Mouse (Mus musculus): Measurements from ENCODE around the gene Ihh. TPM values are rescaled to one million over a fixed set of nuclear protein-coding genes. Genes with fewer than 3 reads are reported as not detected.

Gene Ihh
- total RNA-seq (2023) = under 1 TPM; 0.59 to 0.64 TPM

GRCm38 (mm10) chr1:74951556-74952210, at the start of gene Ihh:
Gene Ihh, minus strand, starts transcription at chr1:74951672.

DNA sequence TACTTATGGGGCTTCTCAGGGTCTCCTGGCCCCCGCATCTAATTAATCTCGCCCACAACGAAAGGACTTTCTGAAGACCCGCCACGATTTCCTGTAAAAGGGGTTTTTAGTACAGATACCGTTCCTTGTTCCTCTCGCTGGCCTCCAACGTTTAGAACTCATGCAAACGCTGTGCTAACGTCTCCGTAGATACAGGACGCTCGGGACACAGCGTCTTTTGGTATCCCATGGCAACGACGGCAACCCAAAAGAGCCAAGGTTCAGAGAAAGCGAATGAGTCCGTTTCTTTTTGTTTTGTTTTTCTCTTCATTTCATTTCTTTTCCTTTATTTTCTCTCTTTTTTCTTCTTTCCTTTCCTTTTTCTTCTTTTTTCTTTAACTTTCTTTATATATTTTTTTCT, 16.1 kb downstream of the Ihh start, which contains the start of gene Cfap65:
Cfap65 (minus strand) TSS at position 198 of the 400 bp plus-strand sequence.

Other genes starting within 250 kb of the Ihh start
- 1 to 10 TPM in 1 of 2 experiments, under 1 TPM in 1; 0.53 to 1.4 TPM for gene Cyp27a1, start 238.1 kb downstream of the Ihh start, total RNA-seq (2023)
- gene Prkag3, start 202.5 kb downstream of the Ihh start, total RNA-seq (2023) = not detected
- gene Wnt6, start 179.8 kb downstream of the Ihh start, total RNA-seq (2023) = not detected
- under 1 TPM; 0.50 to 0.98 TPM for gene Wnt10a, start 160.2 kb downstream of the Ihh start, total RNA-seq (2023)
- not detected for gene Cdk5r2, start 96.7 kb downstream of the Ihh start, total RNA-seq (2023)
- gene Fev, start 66.3 kb downstream of the Ihh start, total RNA-seq (2023) = not detected
- gene Cryba2, start 58.5 kb downstream of the Ihh start, total RNA-seq (2023) = not detected
- gene Cfap65, start 16.1 kb downstream of the Ihh start, total RNA-seq (2023) = not detected
- 1 to 10 TPM; 3.6 to 4.3 TPM for gene Nhej1, start 173.5 kb upstream of the Ihh start, total RNA-seq (2023)
- 1 to 10 TPM; 3.7 to 6.2 TPM for gene Slc23a3, start 182.2 kb upstream of the Ihh start, total RNA-seq (2023)
- gene Cnppd1, start 191.0 kb upstream of the Ihh start, total RNA-seq (2023) = 100 to 1,000 TPM; 118 to 134 TPM
- 10 to 100 TPM; 85.6 to 90.8 TPM for gene Retreg2, start 191.1 kb upstream of the Ihh start, total RNA-seq (2023)
- gene Zfand2b, start 217.0 kb upstream of the Ihh start, total RNA-seq (2023) = 10 to 100 TPM; 43.9 to 45.9 TPM
- 1 to 10 TPM; 3.3 to 4.0 TPM for gene Abcb6, start 228.7 kb upstream of the Ihh start, total RNA-seq (2023)
- 10 to 100 TPM; 27.4 to 33.6 TPM for gene Ankzf1, start 240.5 kb upstream of the Ihh start, total RNA-seq (2023)
- gene Atg9a, start 240.5 kb upstream of the Ihh start, total RNA-seq (2023) = 10 to 100 TPM; 36.3 to 39.0 TPM